Mouse (Mus musculus) embryonic facial prominence, embryonic 13.5 days (tissue): ENCODE results near the gene Selenoh. TPM values are rescaled to one million over a fixed set of nuclear protein-coding genes. Genes with fewer than 3 reads are reported as not detected.
"Not testable (repeated sequence)": the region's sequence is repeated elsewhere in the genome, so short reads cannot be mapped to it uniquely, and the experiment has no call there.

Experiments used
- ATAC-seq: fragments of 200-750 bp; cut with Nextera tagmentation; 2 replicates; pipeline ENCODE4 v1.8.0; 2017; ENCODE audit warnings: low read depth; ENCODE audit not compliant: insufficient number of reproducible peaks, insufficient read depth, low FRiP score, low TSS enrichment
- H3K27ac ChIP-seq: fragments of 300-500 bp; sonication (generic); 2 replicates; pipeline ENCODE4 v1.5.1; 2015; ENCODE audit warnings: moderate library complexity, mild to moderate bottlenecking, inconsistent platforms
- H3K27me3 ChIP-seq: fragments of 300-500 bp; sonication (generic); 2 replicates; pipeline ENCODE4 v1.6.1; 2015; ENCODE audit warnings: mild to moderate bottlenecking, inconsistent platforms
- H3K36me3 ChIP-seq: fragments of 300-500 bp; sonication (generic); 2 replicates; pipeline ENCODE4 v1.6.1; 2015; ENCODE audit warnings: mild to moderate bottlenecking, inconsistent platforms
- H3K4me1 ChIP-seq: fragments of 300-500 bp; sonication (generic); 2 replicates; pipeline ENCODE4 v1.6.1; 2015; ENCODE audit warnings: inconsistent platforms
- H3K4me2 ChIP-seq: fragments of 300-500 bp; sonication (generic); 2 replicates; pipeline ENCODE4 v1.6.1; 2015; ENCODE audit warnings: moderate library complexity, mild to moderate bottlenecking, inconsistent platforms
- H3K4me3 ChIP-seq: fragments of 300-500 bp; sonication (generic); 2 replicates; pipeline ENCODE4 v1.5.1; 2015; ENCODE audit warnings: mild to moderate bottlenecking, inconsistent platforms
- H3K9ac ChIP-seq: fragments of 300-500 bp; sonication (generic); 2 replicates; pipeline ENCODE4 v1.6.1; 2015; ENCODE audit warnings: mild to moderate bottlenecking, inconsistent platforms
- H3K9me3 ChIP-seq: fragments of 300-500 bp; sonication (generic); 2 replicates; pipeline ENCODE4 v1.6.1; 2016; ENCODE audit warnings: inconsistent platforms
- WGBS: fragments of 180-500 bp; shearing (Covaris S2); methylation state at CpG from one replicate; pipeline ENCODE4 v1.1.7; 2015; ENCODE audit warnings: mixed read lengths; 5-methylcytosine and 5-hydroxymethylcytosine counted together
- polyA plus RNA-seq: library from polyadenylated mRNA; unstranded; fragments of >200 nt; fragmentation: Nextera tagmentation; extraction: Ambion mirVana; gene quantifications from 2 replicates; pipeline ENCODE4 v1.2.1, GENCODE M21; 2015

Gene Selenoh
- polyA plus RNA-seq, 1 experiment from 2014 or later = 345 TPM

GRCm38 (mm10) chr2:84695007-84695695, 24.6 kb upstream of the Selenoh start:
- H3K9ac ChIP-seq = no peak overlapping the region
- WGBS = 89% methylated on average over 5 of the region's 5 CpGs
- H3K4me3 ChIP-seq = no peak overlapping the region
- H3K9me3 ChIP-seq = no peaks in the 10 kb centered on the region
- H3K36me3 ChIP-seq = peaks cover 70% of the 10 kb centered on the region
- no peak for ATAC-seq
- no peak overlapping the region for H3K4me2 ChIP-seq
- H3K4me1 ChIP-seq = no peaks in the 10 kb centered on the region
- no peaks in the 10 kb centered on the region for H3K27me3 ChIP-seq
- no peak overlapping the region for H3K27ac ChIP-seq

DNA sequence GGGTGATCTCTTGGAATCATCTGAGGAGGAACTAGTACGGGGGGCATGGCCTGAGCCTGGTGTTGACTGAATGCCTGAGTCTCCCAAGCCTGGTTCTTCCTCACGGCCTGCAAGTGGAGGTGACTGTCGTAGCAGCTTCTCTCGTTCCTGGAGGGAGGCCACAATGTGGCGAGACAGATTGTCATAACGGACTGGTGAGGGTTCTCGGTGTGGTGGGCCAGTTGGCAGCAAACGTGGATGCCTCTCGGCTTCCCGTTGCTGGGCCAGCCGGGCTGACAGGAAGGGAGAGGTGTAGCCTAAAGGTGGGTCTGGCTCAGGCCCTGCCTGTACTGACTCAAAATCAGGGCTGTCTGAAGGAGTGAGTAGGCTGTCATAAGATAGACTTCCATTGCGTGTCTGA, 19.5 kb upstream of the Selenoh start:
- Histone ChIP-seq H3K27me3 (no peaks in the 10 kb centered on the region), H3K9me3 (no peaks in the 10 kb centered on the region), H3K4me3 (no peak overlapping the region), H3K27ac (no peak overlapping the region), H3K4me2 (no peak overlapping the region), H3K36me3 (peaks cover 90% of the 10 kb centered on the region), H3K4me1 (no peaks in the 10 kb centered on the region), H3K9ac (no peak overlapping the region)
- ATAC-seq = no peak
- 91% methylated on average over 12 of the region's 12 CpGs for WGBS

GRCm38 (mm10) chr2:84688080-84688844, 17.7 kb upstream of the Selenoh start:
- Histone ChIP-seq H3K9me3 (no peaks in the 10 kb centered on the region), H3K27me3 (no peaks in the 10 kb centered on the region), H3K4me3 (no peak overlapping the region), H3K4me2 (no peak overlapping the region), H3K9ac (no peak overlapping the region), H3K4me1 (no peaks in the 10 kb centered on the region), H3K36me3 (peaks cover 87% of the 10 kb centered on the region), H3K27ac (no peak overlapping the region)
- ATAC-seq = no peak
- 84% methylated on average over 2 of the region's 2 CpGs for WGBS

DNA sequence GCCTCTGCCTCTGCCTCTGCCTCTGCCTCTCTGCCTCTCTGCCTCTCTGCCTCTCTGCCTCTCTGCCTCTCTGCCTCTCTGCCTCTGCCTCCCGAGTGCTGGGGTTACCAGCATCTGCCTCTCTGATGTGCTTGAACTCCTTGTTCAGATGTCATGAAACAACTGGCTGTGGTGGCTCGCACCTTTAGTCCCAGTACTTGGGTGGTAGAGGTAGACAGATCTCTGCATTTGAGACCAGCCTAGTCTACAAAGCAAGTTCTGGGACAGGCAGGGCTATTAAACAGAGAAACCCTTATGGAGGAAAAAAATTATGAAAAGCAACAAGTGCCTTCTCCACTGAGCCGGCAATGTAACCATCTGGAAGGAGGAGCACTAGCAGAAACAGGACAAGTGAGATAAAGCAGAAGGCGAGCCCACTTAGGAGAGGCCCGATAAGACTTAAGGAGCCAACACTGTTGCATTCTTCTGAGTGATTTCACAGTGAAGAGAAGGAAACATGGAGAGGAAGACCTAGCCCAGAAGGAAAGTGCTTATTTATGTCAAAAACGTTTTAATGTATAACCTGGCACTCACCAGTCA, 12.1 kb upstream of the Selenoh start:
- peaks cover 46% of the 10 kb centered on the region for H3K36me3 ChIP-seq
- 84% methylated on average over 6 of the region's 6 CpGs for WGBS

GRCm38 (mm10) chr2:84679016-84679415, 8.4 kb upstream of the Selenoh start, which contains the start of gene Tmx2:
Tmx2 (minus strand) TSS chr2:84679140.
- H3K36me3 ChIP-seq = peaks cover 31% of the 10 kb centered on the region
- H3K4me1 ChIP-seq = peaks cover 18% of the 10 kb centered on the region
- peak within 1 kb of the TSS; percentile 91 for H3K9ac ChIP-seq
- no peaks in the 10 kb centered on the region for H3K9me3 ChIP-seq
- H3K4me3 ChIP-seq = peak within 1 kb of the TSS; percentile 99
- H3K27me3 ChIP-seq = no peaks in the 10 kb centered on the region
- WGBS = 13% methylated on average over 8 of the region's 8 CpGs
- ATAC-seq = no peak
- peak within 1 kb of the TSS; percentile 62 for H3K4me2 ChIP-seq
- H3K27ac ChIP-seq = peak within 1 kb of the TSS; percentile 73; the same call in 1 of the 2 replicates

More for the DNA sequence above, 12.1 kb upstream of the Selenoh start:
- H3K9ac ChIP-seq = no peak overlapping the region
- H3K4me1 ChIP-seq = peaks cover 8% of the 10 kb centered on the region
- no peak overlapping the region for H3K4me3 ChIP-seq
- H3K4me2 ChIP-seq = no peak overlapping the region
- ATAC-seq = no peak
- H3K27ac ChIP-seq = no peak overlapping the region
- no peaks in the 10 kb centered on the region for H3K27me3 ChIP-seq
- H3K9me3 ChIP-seq = no peaks in the 10 kb centered on the region

GRCm38 (mm10) chr2:84677968-84678880, 7.7 kb upstream of the Selenoh start, which contains the start of the genes Gm28635 and Med19:
Gm28635 (minus strand) TSS chr2:84678041.
Med19 (plus strand) TSS chr2:84678402.
- Histone ChIP-seq H3K4me2 (peak within 1 kb of the TSS; percentile 78), H3K4me3 (peak within 1 kb of the TSS; percentile 99), H3K9me3 (no peaks in the 10 kb centered on the region), H3K4me1 (peaks cover 18% of the 10 kb centered on the region), H3K9ac (peak within 1 kb of the TSS; percentile 91), H3K36me3 (peaks cover 35% of the 10 kb centered on the region), H3K27me3 (no peaks in the 10 kb centered on the region), H3K27ac (peak within 1 kb of the TSS; percentile 73; the same call in 1 of the 2 replicates)
- WGBS = under 1% methylated on average over 44 of the region's 44 CpGs
- peak; percentile 100 for ATAC-seq

GRCm38 (mm10) chr2:84677270-84677967, 6.8 kb upstream of the Selenoh start:
- H3K27me3 ChIP-seq = no peaks in the 10 kb centered on the region
- peaks cover 18% of the 10 kb centered on the region for H3K4me1 ChIP-seq
- peaks cover 39% of the 10 kb centered on the region for H3K36me3 ChIP-seq
- H3K9me3 ChIP-seq = no peaks in the 10 kb centered on the region
- H3K9ac ChIP-seq = peak overlapping the region; percentile 71
- peak overlapping the region; percentile 99 for H3K4me3 ChIP-seq
- H3K4me2 ChIP-seq = peak overlapping the region; percentile 78
- ATAC-seq = no peak; the same call in 1 of the 2 replicates
- 12% methylated on average over 22 of the region's 22 CpGs for WGBS
- H3K27ac ChIP-seq = no peak overlapping the region

GRCm38 (mm10) chr2:84671535-84671934, 965 bp upstream of the Selenoh start:
- not testable (repeated sequence) for H3K9me3 ChIP-seq, H3K4me3 ChIP-seq, H3K9ac ChIP-seq, H3K27me3 ChIP-seq, ATAC-seq, H3K27ac ChIP-seq
- WGBS = 57% methylated on average over 4 of the region's 5 CpGs
- H3K4me2 ChIP-seq = peak overlapping the region; percentile 71
- H3K4me1 ChIP-seq = peaks cover 18% of the 10 kb centered on the region
- peaks cover 47% of the 10 kb centered on the region for H3K36me3 ChIP-seq

DNA sequence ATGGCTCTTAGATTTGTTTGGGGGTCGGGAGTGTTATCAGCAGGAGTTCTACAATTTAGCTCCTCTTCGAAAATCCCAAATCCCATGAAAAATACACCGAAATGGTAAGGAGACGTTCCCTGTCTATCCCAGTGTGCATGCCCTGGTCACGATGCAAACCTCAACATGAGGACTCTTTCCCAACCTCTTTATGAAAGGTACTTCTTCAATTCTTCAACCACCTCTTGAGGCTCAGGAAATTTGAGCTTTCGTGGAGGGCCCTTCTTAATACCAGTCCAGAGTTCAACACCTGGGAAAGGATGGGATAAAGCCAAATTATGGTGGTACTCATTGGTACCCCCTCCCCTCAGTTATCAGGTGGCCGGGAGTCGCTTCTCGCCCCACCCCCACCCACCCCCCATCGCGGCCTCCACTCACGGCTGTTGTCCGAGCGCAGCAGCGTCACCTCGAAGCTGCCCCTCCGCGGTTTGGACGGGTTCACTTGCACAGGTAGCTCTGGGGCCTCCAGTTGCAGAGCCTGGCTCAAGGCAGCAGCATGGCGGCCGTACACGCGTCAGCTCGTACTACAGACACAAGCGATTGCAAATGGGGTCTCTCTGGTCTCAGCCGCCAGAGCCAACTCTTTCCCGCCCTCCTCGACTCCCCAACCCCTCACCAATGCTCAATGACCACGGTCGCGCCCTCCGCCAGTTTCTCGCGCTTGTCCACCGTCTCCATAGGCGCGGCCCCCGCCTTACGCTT, 572 bp downstream of the Selenoh start:
- WGBS = 2% methylated on average over 39 of the region's 39 CpGs
- H3K36me3 ChIP-seq = peaks cover 37% of the 10 kb centered on the region
- peak overlapping the region; percentile 71 for H3K4me2 ChIP-seq
- peak overlapping the region; percentile 96 for H3K9ac ChIP-seq
- no peaks in the 10 kb centered on the region for H3K9me3 ChIP-seq
- H3K27ac ChIP-seq = peak overlapping the region; percentile 95
- H3K4me1 ChIP-seq = peaks cover 14% of the 10 kb centered on the region
- ATAC-seq = peak; percentile 67
- H3K4me3 ChIP-seq = peak overlapping the region; percentile 91
- no peaks in the 10 kb centered on the region for H3K27me3 ChIP-seq

GRCm38 (mm10) chr2:84666081-84666480, 4.5 kb downstream of the Selenoh start:
- 0 out of 2 replicates have a peak overlapping the region, but pooled peaks have one; percentile 48 for H3K27ac ChIP-seq
- no peaks in the 10 kb centered on the region for H3K27me3 ChIP-seq

More at GRCm38 (mm10) chr2:84666081-84666480, 4.5 kb downstream of the Selenoh start:
- Histone ChIP-seq H3K4me2 (no peak overlapping the region), H3K4me3 (no peak overlapping the region), H3K9ac (no peak overlapping the region), H3K36me3 (peaks cover 14% of the 10 kb centered on the region), H3K9me3 (no peaks in the 10 kb centered on the region), H3K4me1 (peaks cover 12% of the 10 kb centered on the region)
- no peak for ATAC-seq
- 64% methylated on average over 12 of the region's 12 CpGs for WGBS
